Mouse (Mus musculus): ENCODE data around the gene Cflar. TPM values are rescaled to one million over a fixed set of nuclear protein-coding genes. Genes with fewer than 3 reads are reported as not detected.
A peak's percentile ranks its signal among the peaks of the same experiment; 100 is the strongest.
"Not testable (repeated sequence)": the region's sequence is repeated elsewhere in the genome, so short reads cannot be mapped to it uniquely, and the experiment has no call there.

Gene Cflar
- 32.3 and 72.0 TPM in 2 replicates for polyA plus RNA-seq (2011; ENCODE audit: insufficient read depth, insufficient read length, low replicate concordance, missing spikeins)

DNA sequence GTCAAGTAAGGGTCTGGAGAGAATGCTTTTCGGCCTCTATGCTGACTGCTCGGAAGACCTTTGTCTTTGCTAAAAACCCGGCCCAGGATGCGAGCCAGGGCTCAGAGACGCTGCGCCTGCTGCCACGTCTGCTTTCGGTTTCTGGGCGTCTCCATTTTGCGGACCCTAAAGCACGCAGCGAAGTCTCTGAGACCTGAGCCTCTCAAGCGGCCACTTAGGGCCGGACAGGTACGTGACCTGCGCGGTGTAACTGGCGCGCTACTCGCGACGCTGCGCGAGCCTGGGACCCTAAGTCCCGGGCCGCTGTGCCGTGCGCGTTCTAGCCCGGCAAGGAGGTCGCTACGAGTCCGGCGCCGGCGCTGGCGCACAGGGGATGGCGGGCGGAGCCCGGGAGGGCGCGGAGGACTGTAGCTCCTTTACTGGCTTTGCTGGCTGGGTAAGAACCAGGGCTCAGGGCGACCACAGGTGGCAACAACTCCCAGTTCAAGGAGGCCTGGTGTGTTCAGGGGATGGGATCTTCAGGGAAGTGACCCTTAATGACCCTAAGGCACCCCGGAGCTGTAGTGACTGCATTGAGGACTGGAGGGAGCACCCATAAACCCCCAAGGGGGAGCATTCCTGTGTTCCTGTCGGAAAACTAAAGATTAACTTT, at the start of gene Cflar:
Cflar (plus strand) TSS at position 144 of the 652 bp plus-strand sequence.
- WGBS = under 1% methylated on average over 45 of the region's 45 CpGs
- TF ChIP-seq CTCF (IDR thresholded peaks at IDR 0.05; ENCODE audit: control insufficient read depth, insufficient read depth, low read length) (0 out of 2 replicates have a peak, but pooled peaks have one; percentile 5), POLR2A (IDR thresholded peaks at IDR 0.05; ENCODE audit: borderline replicate concordance, control insufficient read depth, low read depth, low read length) (peak; percentile 80; the same call in 1 of the 2 replicates)
- H3K4me1 ChIP-seq (ENCODE audit: control insufficient read depth, insufficient read depth, low read length) = peaks cover 1% of the 10 kb centered on the region; the same call in 1 of the 2 replicates
- peak within 1 kb of the TSS; percentile 99 for H3K27ac ChIP-seq (ENCODE audit: control insufficient read depth, insufficient read depth, low read depth, low read length, poor library complexity)
- peak within 1 kb of the TSS; percentile 92 for H3K4me3 ChIP-seq (replicated peaks; ENCODE audit: control insufficient read depth, low read depth, low read length)

DNA sequence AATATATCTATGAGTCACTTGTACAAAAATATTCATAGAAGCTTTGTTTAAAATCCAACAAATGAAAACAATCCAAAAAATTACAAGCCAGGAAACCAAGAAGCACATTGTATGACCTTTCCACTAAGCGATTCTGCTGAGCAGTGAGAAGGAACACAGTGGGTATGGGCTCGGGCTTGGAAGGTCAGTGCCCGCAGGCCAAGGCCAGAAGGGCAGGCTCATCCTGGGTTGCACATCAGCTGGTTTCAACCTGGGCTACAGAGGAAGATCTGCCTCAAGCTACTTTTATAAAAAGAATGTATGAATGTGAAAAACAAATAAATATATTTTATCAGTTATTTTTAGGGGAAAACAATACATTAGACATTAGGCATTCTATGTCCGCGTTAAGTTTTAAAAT, 48.6 kb upstream of the Cflar start:
- H3K4me3 ChIP-seq (replicated peaks; ENCODE audit: control insufficient read depth, low read depth, low read length); H3K4me1 ChIP-seq (ENCODE audit: control insufficient read depth, insufficient read depth, low read length); H3K27ac ChIP-seq (ENCODE audit: control insufficient read depth, insufficient read depth, low read depth, low read length, poor library complexity): not testable (repeated sequence)
- 84% methylated on average over 5 of the region's 5 CpGs for WGBS

DNA sequence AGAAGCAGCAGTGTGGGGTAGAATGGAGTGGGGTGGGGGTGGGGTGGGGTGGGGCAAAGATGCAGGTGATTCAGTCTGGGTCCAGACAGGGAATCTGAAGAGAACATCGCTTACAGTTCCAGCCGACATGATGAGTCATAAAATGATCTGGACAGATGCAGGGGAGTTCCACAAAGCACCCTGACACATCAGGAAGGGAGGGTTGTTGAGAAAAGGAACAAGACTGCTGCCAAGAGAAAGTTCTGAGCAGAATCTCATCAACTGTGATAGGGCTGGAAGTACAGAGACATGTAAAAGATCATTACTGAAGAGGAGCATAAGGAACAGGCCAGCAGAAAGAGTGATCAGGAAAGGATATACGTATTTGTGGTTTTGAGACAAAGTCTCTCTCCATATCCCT, 47.9 kb upstream of the Cflar start:
- H3K4me1 ChIP-seq (ENCODE audit: control insufficient read depth, insufficient read depth, low read length); H3K27ac ChIP-seq (ENCODE audit: control insufficient read depth, insufficient read depth, low read depth, low read length, poor library complexity); H3K4me3 ChIP-seq (replicated peaks; ENCODE audit: control insufficient read depth, low read depth, low read length): not testable (repeated sequence)
- 61% methylated on average over 3 of the region's 3 CpGs for WGBS

DNA sequence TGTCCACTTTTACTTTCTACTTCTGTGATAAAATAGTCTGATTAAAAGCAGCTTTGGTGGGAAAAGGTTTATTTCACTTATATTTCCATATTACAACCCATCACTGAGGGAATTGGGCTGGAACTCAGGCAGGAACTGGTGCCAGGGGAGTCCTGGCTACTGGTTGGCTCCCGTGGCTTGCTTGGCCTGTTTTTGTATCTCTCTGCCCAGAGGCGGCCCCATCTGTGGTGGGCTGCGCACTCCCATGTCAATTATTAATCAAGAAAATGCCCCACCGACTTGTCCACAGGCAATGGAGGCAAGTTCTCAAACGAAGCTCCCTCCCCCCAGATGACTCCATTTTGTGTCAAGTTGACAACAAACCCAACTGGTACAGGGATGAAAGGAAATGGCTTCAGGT, 43.1 kb upstream of the Cflar start:
- Histone ChIP-seq H3K4me1 (ENCODE audit: control insufficient read depth, insufficient read depth, low read length) (no peaks in the 10 kb centered on the region; the same call in 1 of the 2 replicates), H3K27ac (ENCODE audit: control insufficient read depth, insufficient read depth, low read depth, low read length, poor library complexity) (no peak overlapping the region), H3K4me3 (replicated peaks; ENCODE audit: control insufficient read depth, low read depth, low read length) (no peak overlapping the region)
- TF ChIP-seq CTCF (IDR thresholded peaks at IDR 0.05; ENCODE audit: control insufficient read depth, insufficient read depth, low read length) = no peak
- no peak for TF ChIP-seq POLR2A (IDR thresholded peaks at IDR 0.05; ENCODE audit: borderline replicate concordance, control insufficient read depth, low read depth, low read length)
- WGBS = 78% methylated on average over 5 of the region's 5 CpGs

DNA sequence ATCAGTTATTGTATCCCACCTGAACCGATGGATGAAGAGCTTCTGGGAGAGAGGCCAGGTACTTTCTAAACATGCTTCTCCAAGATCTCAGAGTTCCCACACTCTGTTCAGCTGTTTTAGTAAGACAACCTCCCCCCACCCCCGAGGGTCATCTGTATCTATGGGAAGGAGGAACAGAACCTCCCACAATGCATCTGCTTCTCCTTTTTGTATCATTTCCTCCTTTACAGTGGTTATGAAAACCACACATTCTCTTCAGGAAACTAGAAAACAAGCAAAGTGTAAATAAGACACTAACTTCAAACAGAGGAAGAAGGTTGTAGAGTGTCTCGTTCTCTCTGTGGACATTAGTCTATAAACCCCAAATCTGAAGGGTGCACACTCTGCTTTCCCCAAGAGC, 41.7 kb upstream of the Cflar start:
- WGBS = 20% methylated on average over 3 of the region's 3 CpGs
- H3K4me1 ChIP-seq (ENCODE audit: control insufficient read depth, insufficient read depth, low read length); H3K4me3 ChIP-seq (replicated peaks; ENCODE audit: control insufficient read depth, low read depth, low read length); H3K27ac ChIP-seq (ENCODE audit: control insufficient read depth, insufficient read depth, low read depth, low read length, poor library complexity): not testable (repeated sequence)

DNA sequence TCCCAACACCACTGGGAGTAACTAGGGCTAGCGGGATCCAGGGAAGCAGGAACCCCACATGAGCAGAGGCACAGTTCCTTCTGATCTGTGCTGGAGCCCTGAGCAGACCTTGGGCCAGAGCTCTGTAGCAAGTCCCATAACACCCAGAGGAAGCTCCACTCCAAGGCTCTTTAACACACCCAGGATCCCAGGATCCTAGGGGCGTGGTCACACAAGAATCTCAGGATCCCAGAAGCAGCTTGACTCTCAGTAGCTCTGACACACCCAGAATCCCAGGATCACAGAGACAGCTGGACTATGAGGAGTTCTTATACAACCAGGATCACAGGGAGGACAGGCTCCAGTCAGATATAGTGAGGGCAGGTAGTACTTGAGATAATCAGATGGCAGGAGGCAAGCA, 39.2 kb upstream of the Cflar start:
- Histone ChIP-seq H3K4me3 (replicated peaks; ENCODE audit: control insufficient read depth, low read depth, low read length) (no peak overlapping the region), H3K27ac (ENCODE audit: control insufficient read depth, insufficient read depth, low read depth, low read length, poor library complexity) (no peak overlapping the region), H3K4me1 (ENCODE audit: control insufficient read depth, insufficient read depth, low read length) (no peaks in the 10 kb centered on the region; the same call in 1 of the 2 replicates)
- WGBS = 81% methylated on average over 2 of the region's 2 CpGs
- TF ChIP-seq POLR2A (IDR thresholded peaks at IDR 0.05; ENCODE audit: borderline replicate concordance, control insufficient read depth, low read depth, low read length) = no peak
- TF ChIP-seq CTCF (IDR thresholded peaks at IDR 0.05; ENCODE audit: control insufficient read depth, insufficient read depth, low read length) = no peak

DNA sequence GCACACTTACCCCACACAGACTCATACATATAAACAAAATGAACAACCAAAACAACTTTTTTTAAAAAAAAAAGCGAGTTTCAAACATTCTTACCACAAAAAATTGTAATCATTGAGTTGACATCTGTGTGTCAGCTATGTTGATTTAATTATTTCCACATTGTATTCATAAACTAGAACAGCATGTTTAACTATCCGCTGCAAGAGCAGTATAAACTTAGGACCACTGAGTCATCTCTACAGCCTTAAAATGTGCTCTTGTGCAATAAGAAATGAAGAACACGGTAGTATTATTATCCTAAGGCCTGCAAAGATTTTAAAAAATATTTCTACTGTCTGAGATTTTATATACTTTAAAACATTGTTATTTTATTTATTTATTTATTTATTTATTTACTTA, 36.3 kb upstream of the Cflar start:
- Histone ChIP-seq H3K4me3 (replicated peaks; ENCODE audit: control insufficient read depth, low read depth, low read length) (no peak overlapping the region), H3K4me1 (ENCODE audit: control insufficient read depth, insufficient read depth, low read length) (no peaks in the 10 kb centered on the region; the same call in 1 of the 2 replicates), H3K27ac (ENCODE audit: control insufficient read depth, insufficient read depth, low read depth, low read length, poor library complexity) (no peak overlapping the region)
- 80% methylated on average over 3 of the region's 3 CpGs for WGBS
- TF ChIP-seq POLR2A (IDR thresholded peaks at IDR 0.05; ENCODE audit: borderline replicate concordance, control insufficient read depth, low read depth, low read length) (no peak), CTCF (IDR thresholded peaks at IDR 0.05; ENCODE audit: control insufficient read depth, insufficient read depth, low read length) (no peak)

DNA sequence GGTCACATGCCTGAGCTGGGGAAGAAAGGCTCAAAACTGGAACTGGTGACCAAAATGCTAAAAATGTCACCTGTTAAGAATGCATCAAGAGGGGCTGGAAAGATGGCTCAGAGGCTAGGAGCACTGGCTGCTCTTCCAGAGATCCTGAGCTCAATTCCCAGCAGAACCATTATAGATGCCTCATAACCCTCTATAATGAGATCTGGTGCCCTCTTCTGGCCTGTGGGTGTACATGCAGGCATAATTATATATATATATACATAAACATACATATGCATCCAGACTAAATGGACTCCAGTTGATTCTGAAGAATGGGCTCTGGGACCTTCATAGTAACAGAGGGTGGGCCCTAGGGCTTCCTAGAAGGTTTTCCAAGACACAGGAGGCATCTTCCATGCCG, 33.7 kb upstream of the Cflar start:
- no peak for TF ChIP-seq CTCF (IDR thresholded peaks at IDR 0.05; ENCODE audit: control insufficient read depth, insufficient read depth, low read length)
- no peak for TF ChIP-seq POLR2A (IDR thresholded peaks at IDR 0.05; ENCODE audit: borderline replicate concordance, control insufficient read depth, low read depth, low read length)
- H3K4me3 ChIP-seq (replicated peaks; ENCODE audit: control insufficient read depth, low read depth, low read length) = no peak overlapping the region
- H3K4me1 ChIP-seq (ENCODE audit: control insufficient read depth, insufficient read depth, low read length) = no peaks in the 10 kb centered on the region; the same call in 1 of the 2 replicates
- H3K27ac ChIP-seq (ENCODE audit: control insufficient read depth, insufficient read depth, low read depth, low read length, poor library complexity) = no peak overlapping the region
- 70% methylated on average over 1 of the region's 1 CpGs for WGBS

DNA sequence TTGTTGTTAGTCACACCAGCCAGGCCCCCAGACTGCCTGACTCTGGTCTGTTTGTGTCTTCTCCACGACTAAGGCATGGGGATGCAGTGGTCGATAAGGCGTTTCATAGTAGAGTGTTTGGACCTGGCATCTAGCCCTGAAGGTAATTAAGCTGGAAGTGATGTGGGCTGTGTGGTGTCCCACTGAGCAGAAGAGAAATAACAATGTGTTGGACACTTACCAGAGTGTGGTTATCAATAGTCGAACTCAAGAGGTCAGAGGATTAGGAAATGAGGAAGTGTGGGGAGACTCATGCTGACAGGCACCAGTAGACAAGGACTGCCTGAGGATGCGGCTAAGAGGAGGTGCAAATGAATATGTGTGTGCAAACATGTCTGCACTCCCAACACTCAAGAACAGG, 32.9 kb upstream of the Cflar start:
- WGBS = 11% methylated on average over 5 of the region's 5 CpGs
- not testable (repeated sequence) for H3K4me1 ChIP-seq (ENCODE audit: control insufficient read depth, insufficient read depth, low read length); H3K27ac ChIP-seq (ENCODE audit: control insufficient read depth, insufficient read depth, low read depth, low read length, poor library complexity); H3K4me3 ChIP-seq (replicated peaks; ENCODE audit: control insufficient read depth, low read depth, low read length)

All from bone marrow, adult 2 months (tissue).